Mouse (Mus musculus) heart, adult 2 months (tissue): Measurements from ENCODE around the gene Mphosph9. TPM values are rescaled to one million over a fixed set of nuclear protein-coding genes. Genes with fewer than 3 reads are reported as not detected.

Experiments used
- DNase-seq, 2 experiments: peaks; one replicate each; pipeline ENCODE4 v3.0.0; 2021
- H3K27ac ChIP-seq: fragments of 200-600 bp; 2 replicates; pipeline ENCODE4 v1.8.1; 2022
- H3K27me3 ChIP-seq: fragments of 200-500 bp; 2 replicates; pipeline ENCODE4 v1.6.1; 2012; ENCODE audit warnings: mild to moderate bottlenecking, low read length, inconsistent platforms, mixed read lengths; ENCODE audit not compliant: control insufficient read depth, insufficient read depth
- H3K36me3 ChIP-seq: fragments of 200-500 bp; 2 replicates; pipeline ENCODE4 v1.6.1; 2012; ENCODE audit warnings: low read length, inconsistent platforms; ENCODE audit not compliant: control insufficient read depth, insufficient read depth
- H3K4me1 ChIP-seq: fragments of 200-500 bp; 2 replicates; pipeline ENCODE4 v1.6.1; 2011; ENCODE audit warnings: low read length; ENCODE audit not compliant: control insufficient read depth, insufficient read depth
- H3K4me3 ChIP-seq: fragments of 200-600 bp; 2 replicates; pipeline ENCODE4 v1.8.1; 2022
- H3K79me2 ChIP-seq: fragments of 200-500 bp; replicated peaks from 2 replicates; pipeline ENCODE4 v1.6.1; 2012; ENCODE audit warnings: mild to moderate bottlenecking, inconsistent platforms, low read length, moderate library complexity, mixed read lengths; ENCODE audit not compliant: control insufficient read depth, insufficient read depth
- H3K9ac ChIP-seq: fragments of 200-500 bp; 2 replicates; pipeline ENCODE4 v1.6.1; 2012; ENCODE audit warnings: low read depth, mild to moderate bottlenecking, control low read depth, inconsistent platforms, low read length, mixed read lengths
- CTCF ChIP-seq: fragments of 200-600 bp; IDR thresholded peaks from 2 replicates; pipeline ENCODE4 v1.8.1; 2022; ENCODE audit warnings: antibody characterized with exemption, mild to moderate bottlenecking, moderate library complexity
- EP300 ChIP-seq: fragments of 200-500 bp; IDR thresholded peaks from 2 replicates; pipeline ENCODE4 v1.6.1; 2011; ENCODE audit warnings: low read depth, low read length, control low read depth; ENCODE audit not compliant: insufficient read depth
- POLR2A ChIP-seq: fragments of 200-500 bp; IDR thresholded peaks from 2 replicates; pipeline ENCODE4 v1.6.1; 2011; ENCODE audit warnings: mild to moderate bottlenecking, low read depth, low read length, control low read depth; ENCODE audit not compliant: insufficient read depth
- WGBS: fragments of 180-500 bp; shearing (Covaris S2); methylation state at CpG from one replicate; pipeline ENCODE4 v1.1.7; 2018; 5-methylcytosine and 5-hydroxymethylcytosine counted together
- intact Hi-C: fragments of 180-260 bp; cut with DNase I; formaldehyde crosslinking; loops from one replicate; pipeline ENCODE4 v1.15.1; 2025
- polyA plus RNA-seq: library from polyadenylated mRNA; depleted of rRNA; stranded (reverse); fragments of >200 nt; gene quantifications from 2 replicates; pipeline ENCODE4 v1.2.3, GENCODE M21; 2012
- total RNA-seq, 2 experiments: library from RNA; stranded (reverse); gene quantifications; 2 replicates each; pipeline ENCODE4 v1.2.3; 2021

Mphosph9 gene
- total and polyA plus RNA-seq, 3 experiments, result 2.8 to 5.4 (median 4.4) TPM

DNA sequence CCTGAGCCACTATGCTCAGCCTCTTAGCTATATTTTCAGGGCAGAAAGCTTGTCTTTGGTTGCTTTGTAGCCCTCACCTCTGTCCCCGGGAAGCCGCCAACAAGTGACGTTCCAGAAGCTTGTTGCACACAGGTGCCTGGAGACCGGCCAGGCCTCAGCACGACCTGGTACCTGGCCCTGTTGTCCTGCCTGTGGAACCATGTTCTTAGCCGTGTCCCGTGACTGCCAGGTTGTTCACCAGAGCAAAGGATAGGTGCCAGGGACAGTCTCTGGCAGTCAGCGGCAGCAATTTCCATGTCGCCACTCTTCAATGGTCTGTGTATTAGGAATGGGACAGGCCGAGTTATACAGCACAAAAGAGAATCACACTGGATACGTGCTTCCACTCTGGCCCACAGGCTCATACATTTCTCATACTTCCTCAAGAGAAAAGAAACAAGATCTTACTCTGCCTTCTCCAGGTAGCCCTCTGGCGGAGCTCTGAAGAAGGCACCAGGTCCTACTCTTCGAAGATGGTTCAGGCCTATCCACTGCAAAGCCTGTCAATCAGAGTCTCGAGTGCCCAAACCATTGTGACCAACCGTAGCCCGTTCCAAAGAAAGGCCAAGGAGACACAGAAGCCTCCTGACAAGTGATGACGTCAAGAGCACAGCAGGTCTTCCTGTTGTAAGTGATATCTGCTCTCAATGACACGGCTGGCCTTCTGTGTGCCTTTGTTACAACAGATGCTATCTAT lies 117.3 kb downstream of the Mphosph9 start:
- no peaks in the 10 kb centered on the region for H3K27me3 ChIP-seq
- no peaks in the 10 kb centered on the region for H3K79me2 ChIP-seq
- H3K36me3 ChIP-seq, result peaks cover 11% of the 10 kb centered on the region
- H3K27ac ChIP-seq, result peak overlapping the region; percentile 72
- H3K4me1 ChIP-seq, result peaks cover 66% of the 10 kb centered on the region
- no peak overlapping the region; the same call in 1 of the 2 replicates for H3K9ac ChIP-seq
- WGBS, result 46% methylated on average over 18 of the region's 18 CpGs
- H3K4me3 ChIP-seq, result no peak overlapping the region
- intact Hi-C loops, result no loop called here
- peak in 1 of 2 experiments; percentile 63 for DNase-seq
- no peak for TF ChIP-seq POLR2A
- TF ChIP-seq EP300, result 0 out of 2 replicates have a peak, but pooled peaks have one; percentile 20
- TF ChIP-seq CTCF, result 0 out of 2 replicates have a peak, but pooled peaks have one; percentile 6

DNA sequence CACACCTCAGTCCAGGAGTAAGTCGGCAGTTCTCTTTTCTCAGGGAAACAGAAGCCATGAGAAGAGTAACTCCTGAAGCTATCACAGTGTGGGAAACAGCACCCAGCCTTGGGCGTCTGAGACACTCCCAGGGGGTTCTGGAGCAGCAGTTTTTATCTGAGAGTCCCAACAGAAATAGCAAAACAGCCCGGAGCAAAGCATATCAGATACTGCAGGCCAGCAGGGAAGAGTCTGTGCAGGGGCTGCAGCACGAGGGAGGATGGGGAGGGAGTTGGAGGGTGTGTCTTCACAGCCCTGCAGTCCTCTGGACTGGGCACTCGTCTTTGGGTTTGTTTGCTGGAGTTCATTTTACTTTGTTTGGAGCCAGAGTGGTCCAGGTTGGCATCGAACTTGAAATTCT lies 117.9 kb downstream of the Mphosph9 start:
- TF ChIP-seq EP300, result no peak
- no peak for TF ChIP-seq CTCF
- Histone ChIP-seq H3K79me2 (no peaks in the 10 kb centered on the region), H3K27ac (peak overlapping the region; percentile 72), H3K4me1 (peaks cover 67% of the 10 kb centered on the region), H3K27me3 (no peaks in the 10 kb centered on the region), H3K36me3 (peaks cover 8% of the 10 kb centered on the region), H3K9ac (peak overlapping the region; percentile 33), H3K4me3 (no peak overlapping the region)
- 37% methylated on average over 6 of the region's 6 CpGs for WGBS
- intact Hi-C loops, result loop anchor here (5.0 kb wide), 2 partner anchors 37 to 38 kb away; partner anchors contain the start of gene Pitpnm2
- DNase-seq, result peak in 1 of 2 experiments; percentile 22

DNA sequence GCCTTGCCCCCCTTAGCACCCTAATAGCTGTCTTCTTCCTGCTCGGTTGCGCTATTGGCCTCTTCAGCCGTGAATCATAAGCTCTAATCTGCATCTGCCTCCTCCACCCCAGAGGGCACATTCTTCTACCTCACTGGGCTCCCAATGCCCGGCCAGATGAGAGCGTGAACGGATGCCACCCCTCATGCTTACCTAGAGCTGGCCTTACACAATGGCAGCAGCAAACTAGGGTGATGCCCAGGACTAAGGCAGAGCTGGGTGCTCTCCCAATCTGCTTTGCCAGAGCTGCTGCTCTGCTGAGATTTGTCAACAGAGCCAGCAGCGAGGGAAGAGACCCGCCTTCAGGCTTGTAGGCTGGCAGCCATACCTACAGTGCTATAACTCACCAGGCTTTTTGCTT lies 119.7 kb downstream of the Mphosph9 start:
- Histone ChIP-seq H3K27me3 (no peaks in the 10 kb centered on the region), H3K79me2 (no peaks in the 10 kb centered on the region), H3K9ac (peak overlapping the region; percentile 4; the same call in 1 of the 2 replicates), H3K27ac (peak overlapping the region; percentile 96), H3K4me1 (peaks cover 67% of the 10 kb centered on the region), H3K4me3 (no peak overlapping the region), H3K36me3 (peaks cover 12% of the 10 kb centered on the region)
- WGBS, result 53% methylated on average over 8 of the region's 8 CpGs
- intact Hi-C loops, result loop anchor here (5.0 kb wide), 2 partner anchors 36 to 39 kb away; partner anchors contain the start of gene Pitpnm2
- no peak for TF ChIP-seq POLR2A
- TF ChIP-seq CTCF, result no peak
- TF ChIP-seq EP300, result no peak
- peak in 1 of 2 experiments; percentile 58 for DNase-seq

DNA sequence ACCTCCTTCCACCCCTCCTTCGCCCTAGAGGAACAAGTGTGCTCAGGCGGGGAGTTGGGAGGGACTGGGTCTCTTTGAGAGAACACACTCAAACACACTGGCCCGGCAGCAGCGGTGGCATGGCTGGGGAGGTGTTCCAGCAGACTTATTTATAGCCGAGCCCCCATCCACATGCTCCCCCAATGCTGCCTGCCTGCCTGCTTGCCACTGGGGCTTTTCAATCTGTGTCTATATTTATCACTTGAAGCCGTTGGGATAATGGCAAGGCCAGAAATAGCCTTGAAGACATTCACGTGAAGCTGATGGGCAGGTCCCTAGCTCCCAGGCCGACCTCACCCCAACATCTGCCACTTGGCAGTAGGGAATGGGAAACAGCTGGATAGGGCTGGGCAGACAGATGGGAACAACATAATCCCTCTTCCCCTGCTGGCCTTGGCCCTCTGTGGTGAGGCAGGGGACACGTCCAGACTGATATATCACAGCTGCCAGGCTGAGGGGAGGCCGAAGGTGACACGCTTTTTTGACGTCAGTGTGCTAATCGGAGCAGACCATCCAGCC lies 121.2 kb downstream of the Mphosph9 start:
- Histone ChIP-seq H3K36me3 (peaks cover 13% of the 10 kb centered on the region), H3K4me3 (no peak overlapping the region), H3K4me1 (peaks cover 70% of the 10 kb centered on the region), H3K27me3 (no peaks in the 10 kb centered on the region), H3K79me2 (no peaks in the 10 kb centered on the region), H3K9ac (peak overlapping the region; percentile 43), H3K27ac (peak overlapping the region; percentile 96)
- DNase-seq, result peak; percentile 78 to 84
- intact Hi-C loops, result loop anchor here (2.0 to 5.0 kb wide), 3 partner anchors 18 to 41 kb away; partner anchors contain the start of gene Pitpnm2
- TF ChIP-seq CTCF (peak; percentile 17; the same call in 1 of the 2 replicates), POLR2A (peak; percentile 65), EP300 (peak; percentile 97)
- whole genome bisulfite sequencing, result 11% methylated on average over 13 of the region's 13 CpGs

DNA sequence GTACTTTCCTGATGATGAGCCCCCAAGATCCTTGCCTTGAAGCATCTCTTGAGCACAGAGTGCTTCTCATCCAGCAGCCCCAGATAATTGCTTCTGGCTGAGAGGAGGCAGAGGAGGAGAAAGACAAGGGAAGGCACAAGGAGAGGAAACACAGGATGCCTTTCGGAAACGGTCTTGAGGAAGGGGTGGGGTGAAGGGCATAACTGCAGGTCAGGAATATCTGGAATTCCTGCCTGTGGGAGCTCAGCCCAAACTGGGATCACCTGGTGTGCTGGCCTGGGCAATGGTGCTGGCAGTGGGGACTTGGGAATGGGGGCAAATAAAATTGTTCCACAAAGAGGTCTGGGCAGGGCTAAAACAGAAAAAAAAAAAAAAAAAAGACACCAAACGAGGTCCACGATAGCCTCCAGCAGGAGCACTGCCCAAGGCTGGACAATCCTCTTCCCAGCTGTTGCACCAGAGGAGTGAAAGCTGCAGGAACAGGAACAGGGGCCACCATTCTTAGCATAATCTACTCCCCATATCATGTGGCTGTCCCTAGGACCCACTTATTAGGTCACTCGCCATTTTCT lies 121.9 kb downstream of the Mphosph9 start:
- intact Hi-C loops, result loop anchor here (2.0 to 5.0 kb wide), 3 partner anchors 17 to 41 kb away; partner anchors contain the start of gene Pitpnm2
- Histone ChIP-seq H3K36me3 (peaks cover 13% of the 10 kb centered on the region), H3K27me3 (no peaks in the 10 kb centered on the region), H3K4me1 (peaks cover 68% of the 10 kb centered on the region), H3K27ac (peak overlapping the region; percentile 96), H3K4me3 (no peak overlapping the region), H3K9ac (peak overlapping the region; percentile 43), H3K79me2 (no peaks in the 10 kb centered on the region)
- DNase-seq, result no peak
- WGBS, result 6% methylated on average over 5 of the region's 5 CpGs
- peak; percentile 61; the same call in 1 of the 2 replicates for TF ChIP-seq EP300
- TF ChIP-seq CTCF, result no peak
